Mouse (Mus musculus): Measurements from ENCODE around the gene Fbxo2. TPM values are rescaled to one million over a fixed set of nuclear protein-coding genes. Genes with fewer than 3 reads are reported as not detected.

The Fbxo2 gene
- not detected for polyA plus RNA-seq (2014; fragmentation: Illumina TruSeq; extraction: RNeasy Lipid Tissue Mini Kit (QIAGEN cat#74804); ENCODE audit: low replicate concordance)

DNA sequence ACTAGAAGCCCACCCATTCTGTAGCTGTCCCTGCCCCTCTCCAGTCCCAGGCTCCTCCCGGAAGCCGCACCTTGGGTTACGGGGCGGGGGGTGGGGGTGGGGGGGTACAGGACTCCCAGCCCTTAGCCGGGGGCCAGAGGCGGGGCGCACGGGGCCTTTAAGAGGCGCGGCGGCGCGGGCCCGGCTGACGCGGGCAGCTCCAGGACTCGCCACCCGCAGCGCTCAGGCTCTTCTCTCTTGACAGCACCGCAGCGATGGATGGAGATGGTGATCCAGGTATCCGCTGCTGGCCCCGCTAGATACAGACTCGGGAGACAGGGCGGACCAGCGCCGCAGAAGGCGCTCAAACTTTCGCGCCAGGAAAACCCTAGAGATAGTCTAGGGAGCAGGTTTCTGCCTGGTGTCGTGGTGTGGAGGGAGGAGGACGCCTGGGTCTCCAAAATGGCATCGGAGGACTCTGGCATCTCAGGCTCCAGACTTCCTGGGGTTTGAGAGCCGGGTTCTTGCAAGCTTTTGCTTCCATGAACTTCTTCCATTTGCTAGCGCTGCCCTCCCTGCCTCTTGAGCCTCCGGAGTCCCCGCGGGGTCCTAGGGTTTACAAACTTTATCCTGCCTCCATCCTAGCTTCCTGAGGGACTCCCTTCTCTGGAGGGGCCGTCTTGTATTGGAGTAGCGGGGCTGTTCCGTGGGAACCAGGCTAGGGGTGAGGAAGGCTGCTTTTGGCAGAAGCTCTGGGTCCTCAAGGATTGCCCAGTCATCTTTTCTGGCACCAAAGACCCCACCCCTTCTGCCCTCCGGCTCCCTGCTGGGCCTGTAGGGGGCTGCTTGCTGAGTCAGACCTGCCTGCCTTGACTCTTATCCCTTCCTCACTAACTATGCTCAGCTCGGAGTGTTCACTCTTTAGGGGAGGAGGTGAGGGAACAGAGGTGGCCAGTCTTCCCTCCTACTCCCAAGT lies at the start of gene Fbxo2, which contains the start of gene Fbxo44:
Gene Fbxo2, plus strand, starts transcription at position 186 of the 955 bp plus-strand sequence.
Gene Fbxo44, minus strand, starts transcription at position 47 of the 955 bp plus-strand sequence.

DNA sequence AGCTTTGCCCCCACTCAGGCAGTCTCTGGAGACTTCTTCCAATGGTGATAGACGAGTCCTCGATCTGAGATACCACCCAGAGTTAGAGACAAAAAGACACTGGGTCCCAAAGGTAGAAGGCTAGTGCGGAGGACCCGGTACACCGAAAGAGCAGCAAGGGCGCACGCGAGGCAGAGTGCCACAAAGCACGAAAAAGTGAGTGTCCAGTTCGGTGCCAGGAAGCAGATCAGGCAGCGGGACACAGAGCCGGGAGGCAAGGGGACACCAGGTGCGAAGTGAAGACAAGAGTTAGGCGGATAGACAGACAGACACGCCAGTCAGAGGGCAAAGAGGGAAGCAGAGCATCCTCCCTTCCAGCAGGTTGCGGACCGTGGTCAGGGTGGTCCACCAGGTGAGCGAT lies 30.3 kb upstream of the Fbxo2 start, which contains the start of gene Mad2l2:
Gene Mad2l2, plus strand, starts transcription at position 252 of the 400 bp plus-strand sequence.

DNA sequence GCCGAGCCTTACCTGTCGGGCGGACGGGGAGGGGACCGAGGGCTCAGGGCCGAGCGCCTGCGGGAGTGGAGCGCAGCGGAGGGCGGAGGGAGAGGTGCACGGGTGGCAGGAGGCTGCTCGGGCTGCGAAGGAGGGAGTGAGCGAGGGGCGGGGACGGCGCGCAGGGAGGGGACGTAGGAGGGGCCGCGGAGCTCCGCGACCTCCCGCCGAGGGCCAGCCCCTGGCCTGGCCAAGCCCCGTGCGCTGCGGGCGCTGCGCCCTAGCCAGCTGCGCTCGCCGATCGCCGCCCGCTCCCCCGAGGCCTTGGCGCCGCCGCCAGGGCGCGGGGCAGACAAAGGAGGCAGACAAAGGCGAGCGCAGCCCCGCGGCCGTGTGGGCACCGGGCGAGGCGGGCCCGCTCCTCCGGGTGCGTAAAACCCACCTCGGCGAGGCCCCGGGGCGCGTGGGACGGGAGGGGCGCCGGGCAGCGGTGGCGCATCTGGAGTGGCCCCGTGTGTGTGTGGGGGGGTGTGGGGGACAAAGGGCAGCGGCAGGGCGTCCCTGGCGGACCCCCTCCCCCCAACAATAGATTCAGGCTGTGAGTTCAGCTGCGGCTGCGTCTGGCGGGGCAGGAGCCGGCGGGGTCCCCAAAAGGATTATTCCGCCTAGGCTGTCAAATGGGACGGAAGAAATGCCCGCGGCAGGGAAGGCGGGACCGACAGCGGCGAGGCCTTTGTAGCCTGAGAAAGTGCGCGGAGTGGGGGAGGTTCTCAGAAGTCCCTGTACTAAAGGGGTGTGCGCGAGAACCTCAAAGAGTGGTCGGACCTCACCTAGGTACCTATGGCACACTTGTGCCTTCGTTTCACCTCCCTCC lies 29.6 kb upstream of the Fbxo2 start, which contains the start of gene Draxin:
Gene Draxin, minus strand, starts transcription at position 138 of the 853 bp plus-strand sequence.

DNA sequence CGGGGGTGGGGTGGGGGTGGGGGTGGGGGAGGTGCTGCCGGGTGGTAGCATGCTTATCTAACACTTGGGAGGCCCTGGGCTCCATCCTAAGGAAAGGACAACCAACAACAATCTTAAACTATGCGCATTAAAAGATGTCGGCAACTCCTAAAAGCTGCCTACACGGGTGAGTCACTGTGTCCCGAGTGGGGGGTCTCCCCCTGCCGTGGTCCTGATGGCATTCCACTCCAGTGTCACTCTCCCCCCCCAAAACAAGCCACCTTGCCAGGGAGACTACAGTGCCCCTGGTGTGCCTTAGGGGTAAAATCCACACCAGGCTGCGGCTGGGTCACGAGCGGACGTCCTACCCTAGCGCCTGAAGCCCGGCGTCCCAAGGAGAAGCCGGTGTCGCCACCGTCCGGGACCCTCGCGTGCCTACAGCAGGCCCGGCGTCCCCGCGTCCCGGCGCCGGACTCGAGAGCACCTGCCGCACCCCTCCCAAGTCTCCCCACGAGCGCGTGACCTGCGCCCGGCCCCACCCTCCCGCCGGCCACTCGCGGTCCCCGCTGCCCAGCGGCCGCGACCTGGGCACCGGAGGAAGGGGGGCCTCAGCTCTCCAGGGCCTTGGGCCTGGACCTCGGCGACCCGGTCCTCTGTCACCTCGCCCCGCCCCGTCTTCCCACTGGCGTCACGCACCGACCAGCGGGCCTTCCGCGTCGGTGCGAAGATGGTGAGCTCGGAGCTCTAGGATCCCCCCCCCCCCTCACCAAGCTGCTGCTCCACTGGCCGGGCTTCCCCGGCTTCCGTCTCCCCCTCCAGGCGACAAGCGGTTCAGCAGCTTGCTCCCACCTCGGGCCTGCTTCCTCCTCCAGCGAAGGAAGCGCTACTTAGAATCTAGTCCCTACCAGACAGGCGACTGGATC lies 8.9 kb upstream of the Fbxo2 start, which contains the start of gene Fbxo6:
Gene Fbxo6, minus strand, starts transcription at position 874 of the 902 bp plus-strand sequence.

Other genes with a start within 250 kb of the Fbxo2 start
- gene Plod1, start 223.9 kb upstream of the Fbxo2 start, polyA plus RNA-seq (2014; fragmentation: Illumina TruSeq; extraction: RNeasy Lipid Tissue Mini Kit (QIAGEN cat#74804); ENCODE audit: low replicate concordance), result 0.52 TPM
- gene 2510039O18Rik, start 219.7 kb upstream of the Fbxo2 start, polyA plus RNA-seq (2014; fragmentation: Illumina TruSeq; extraction: RNeasy Lipid Tissue Mini Kit (QIAGEN cat#74804); ENCODE audit: low replicate concordance), result 11.4 TPM
- gene Nppb, start 174.8 kb upstream of the Fbxo2 start, polyA plus RNA-seq (2014; fragmentation: Illumina TruSeq; extraction: RNeasy Lipid Tissue Mini Kit (QIAGEN cat#74804); ENCODE audit: low replicate concordance), result not detected
- gene Nppa, start 159.9 kb upstream of the Fbxo2 start, polyA plus RNA-seq (2014; fragmentation: Illumina TruSeq; extraction: RNeasy Lipid Tissue Mini Kit (QIAGEN cat#74804); ENCODE audit: low replicate concordance), result not detected
- 0.63 TPM for gene Clcn6, start 121.8 kb upstream of the Fbxo2 start, polyA plus RNA-seq (2014; fragmentation: Illumina TruSeq; extraction: RNeasy Lipid Tissue Mini Kit (QIAGEN cat#74804); ENCODE audit: low replicate concordance)
- 0.78 TPM for gene Mthfr, start 121.5 kb upstream of the Fbxo2 start, polyA plus RNA-seq (2014; fragmentation: Illumina TruSeq; extraction: RNeasy Lipid Tissue Mini Kit (QIAGEN cat#74804); ENCODE audit: low replicate concordance)
- 3.7 TPM for gene Agtrap, start 72.6 kb upstream of the Fbxo2 start, polyA plus RNA-seq (2014; fragmentation: Illumina TruSeq; extraction: RNeasy Lipid Tissue Mini Kit (QIAGEN cat#74804); ENCODE audit: low replicate concordance)
- 1.0 TPM for gene Mad2l2, start 30.2 kb upstream of the Fbxo2 start, polyA plus RNA-seq (2014; fragmentation: Illumina TruSeq; extraction: RNeasy Lipid Tissue Mini Kit (QIAGEN cat#74804); ENCODE audit: low replicate concordance)
- gene Draxin, start 29.9 kb upstream of the Fbxo2 start, polyA plus RNA-seq (2014; fragmentation: Illumina TruSeq; extraction: RNeasy Lipid Tissue Mini Kit (QIAGEN cat#74804); ENCODE audit: low replicate concordance), result not detected
- gene Fbxo6, start 8.5 kb upstream of the Fbxo2 start, polyA plus RNA-seq (2014; fragmentation: Illumina TruSeq; extraction: RNeasy Lipid Tissue Mini Kit (QIAGEN cat#74804); ENCODE audit: low replicate concordance), result 0.41 TPM
- 0.82 TPM for gene Fbxo44, start 139 bp upstream of the Fbxo2 start, polyA plus RNA-seq (2014; fragmentation: Illumina TruSeq; extraction: RNeasy Lipid Tissue Mini Kit (QIAGEN cat#74804); ENCODE audit: low replicate concordance)
- not detected for gene Disp3, start 127.3 kb downstream of the Fbxo2 start, polyA plus RNA-seq (2014; fragmentation: Illumina TruSeq; extraction: RNeasy Lipid Tissue Mini Kit (QIAGEN cat#74804); ENCODE audit: low replicate concordance)